Mouse (Mus musculus) T-helper 2 cell (primary cell): ENCODE data around the gene Vps39.

Experiments used
- in situ Hi-C: fragments of 300-600 bp; cut with MboI, MseI; formaldehyde crosslinking; loops from one replicate; pipeline ENCODE4 v1.15.1; 2025; ENCODE audit warnings: high pct_unique_total_duplicates

Gene Vps39

GRCm38 (mm10) chr2:120301076-120301475, 51.9 kb downstream of the Vps39 start:
- in situ Hi-C loops: loop anchor here (10.0 kb wide), 1 partner anchor 394 kb away; no protein-coding TSS in a partner anchor

GRCm38 (mm10) chr2:120299866-120300265, 53.1 kb downstream of the Vps39 start:
- in situ Hi-C loops: loop anchor here (10.0 kb wide), 1 partner anchor 395 kb away; no protein-coding TSS in a partner anchor

- in situ Hi-C loops: no loop called here
Observed at GRCm38 (mm10) chr2:120296160-120296559, 56.8 kb downstream of the Vps39 start.

- in situ Hi-C loops: no loop called here
Observed at GRCm38 (mm10) chr2:120291471-120292078, 61.4 kb downstream of the Vps39 start.

- in situ Hi-C loops: no loop called here
Observed at GRCm38 (mm10) chr2:120288995-120289394, 63.9 kb downstream of the Vps39 start, which contains the start of gene Pla2g4d. Pla2g4d (minus strand) TSS chr2:120289197.

- in situ Hi-C loops: no loop called here
Observed at GRCm38 (mm10) chr2:120288401-120288800, 64.5 kb downstream of the Vps39 start.

GRCm38 (mm10) chr2:120285639-120286038, 67.3 kb downstream of the Vps39 start:
- in situ Hi-C loops: no loop called here

- in situ Hi-C loops: loop anchor here (5.0 kb wide), 1 partner anchor 97 kb away; no protein-coding TSS in a partner anchor
Observed at GRCm38 (mm10) chr2:120284705-120285104, 68.2 kb downstream of the Vps39 start.

GRCm38 (mm10) chr2:120284094-120284493, 68.8 kb downstream of the Vps39 start:
- in situ Hi-C loops: loop anchor here (5.0 kb wide), 1 partner anchor 97 kb away; no protein-coding TSS in a partner anchor

GRCm38 (mm10) chr2:120283550-120283949, 69.4 kb downstream of the Vps39 start:
- in situ Hi-C loops: loop anchor here (5.0 kb wide), 1 partner anchor 96 kb away; no protein-coding TSS in a partner anchor

- in situ Hi-C loops: loop anchor here (5.0 kb wide), 1 partner anchor 94 kb away; no protein-coding TSS in a partner anchor
Observed at GRCm38 (mm10) chr2:120281221-120281620, 71.7 kb downstream of the Vps39 start.

GRCm38 (mm10) chr2:120279961-120280360, 73.0 kb downstream of the Vps39 start:
- in situ Hi-C loops: loop anchor here (5.0 kb wide), 1 partner anchor 93 kb away; no protein-coding TSS in a partner anchor

GRCm38 (mm10) chr2:120276951-120277350, 76.0 kb downstream of the Vps39 start:
- in situ Hi-C loops: no loop called here

GRCm38 (mm10) chr2:120268635-120269034, 84.3 kb downstream of the Vps39 start:
- in situ Hi-C loops: no loop called here
